Mouse (Mus musculus) heart, adult 8-10 months (tissue): ENCODE results near the gene Ankmy1. TPM values are rescaled to one million over a fixed set of nuclear protein-coding genes. Genes with fewer than 3 reads are reported as not detected.

Source experiments
- DNase-seq: peaks from one replicate; pipeline ENCODE4 v3.0.0; 2022; ENCODE audit warnings: low spot score
- total RNA-seq, 4 experiments: library from RNA; stranded (reverse); gene quantifications; 2 replicates each; pipeline ENCODE4 v1.2.4; 2022

Ankmy1 gene
- total RNA-seq, 4 experiments from 2014 or later, result 0.09 to 0.11 TPM; not detected in 2

DNA sequence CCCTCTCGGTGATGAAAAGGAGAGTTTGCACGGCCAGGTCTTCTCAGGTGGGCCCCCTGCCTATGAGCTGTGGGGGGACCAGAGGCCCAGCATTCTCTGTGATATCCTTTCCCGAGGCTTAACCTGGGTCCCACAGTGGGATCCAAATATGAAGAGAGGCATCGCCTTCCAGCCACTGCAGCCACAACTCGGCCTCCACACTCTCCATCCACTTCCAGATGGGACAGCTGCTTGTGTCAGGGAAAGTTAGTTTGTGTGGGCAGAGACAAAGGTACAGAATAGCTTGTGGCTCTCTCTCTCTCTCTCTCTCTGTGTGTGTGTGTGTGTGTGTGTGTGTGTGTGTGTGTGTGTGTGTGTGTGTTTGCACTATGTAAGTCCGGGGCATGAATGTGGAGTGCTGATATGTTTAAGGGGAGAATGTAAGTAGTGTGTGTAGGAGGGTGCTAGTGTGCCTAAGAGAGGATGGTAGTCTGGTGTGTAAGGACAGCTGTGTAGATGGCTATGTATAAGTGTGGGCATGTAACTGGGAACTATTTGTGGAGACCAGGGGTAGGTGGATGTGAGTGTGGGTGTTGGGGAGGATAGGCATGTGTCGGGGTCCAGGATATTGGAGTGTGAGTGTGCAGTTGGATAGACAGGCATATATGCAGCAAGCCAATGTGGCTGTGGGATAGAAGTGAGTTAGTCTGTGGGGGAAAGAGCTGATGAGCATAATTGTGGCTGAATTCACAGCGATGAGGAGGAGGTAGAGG, 27.2 kb downstream of the Ankmy1 start:
- no peak for DNase-seq

GRCm38 (mm10) chr1:92874011-92874410, 28.7 kb downstream of the Ankmy1 start:
- no peak for DNase-seq

DNA sequence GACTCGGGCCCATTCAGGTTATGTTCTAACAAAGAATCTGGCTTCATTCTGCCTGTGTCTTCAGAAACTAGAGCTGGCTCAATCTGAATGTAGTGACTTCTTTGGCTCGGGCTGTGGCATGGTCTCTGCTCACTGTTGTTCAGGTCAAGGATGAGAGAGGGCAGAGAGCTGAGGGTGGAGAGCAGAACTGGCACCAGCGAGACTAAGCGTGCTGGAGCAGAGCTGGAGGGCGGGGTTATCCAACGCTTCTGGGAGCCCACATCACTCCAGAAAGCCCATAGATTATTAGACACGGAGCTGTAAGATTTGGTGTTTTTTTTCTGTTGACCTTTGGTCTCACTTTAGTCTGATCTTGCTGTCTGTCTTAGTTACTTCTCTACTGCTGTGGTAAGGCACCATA, 30.0 kb downstream of the Ankmy1 start:
- no peak for DNase-seq

- no peak for DNase-seq
These were observed 32.7 kb downstream of the Ankmy1 start for GRCm38 (mm10) chr1:92869985-92870384.

- DNase-seq, result no peak
These were observed 36.5 kb downstream of the Ankmy1 start for GRCm38 (mm10) chr1:92866170-92866569.

DNA sequence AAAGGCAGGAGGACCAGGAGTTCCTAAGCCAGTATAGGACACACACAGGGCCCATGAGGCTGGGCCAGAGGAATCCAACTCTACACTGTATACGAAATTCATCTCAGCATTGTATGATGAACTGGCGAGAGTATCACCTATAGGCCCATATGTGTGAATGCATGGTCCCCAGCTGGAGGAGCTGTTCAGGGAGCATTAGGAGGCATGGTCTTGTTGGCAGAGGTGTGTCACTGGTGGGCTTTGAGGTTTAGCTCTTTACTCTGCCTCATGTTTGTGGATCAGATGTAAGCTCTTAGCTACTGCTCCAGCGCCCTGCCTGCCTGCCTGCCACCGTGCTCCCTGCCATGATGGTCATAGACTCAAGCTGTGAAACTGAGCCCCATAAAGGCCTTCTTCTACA, 39.4 kb downstream of the Ankmy1 start:
- DNase-seq, result no peak

GRCm38 (mm10) chr1:92861503-92861902, 41.2 kb downstream of the Ankmy1 start:
- no peak for DNase-seq

- DNase-seq, result no peak
These were observed 50.3 kb downstream of the Ankmy1 start for GRCm38 (mm10) chr1:92852450-92852849.

DNA sequence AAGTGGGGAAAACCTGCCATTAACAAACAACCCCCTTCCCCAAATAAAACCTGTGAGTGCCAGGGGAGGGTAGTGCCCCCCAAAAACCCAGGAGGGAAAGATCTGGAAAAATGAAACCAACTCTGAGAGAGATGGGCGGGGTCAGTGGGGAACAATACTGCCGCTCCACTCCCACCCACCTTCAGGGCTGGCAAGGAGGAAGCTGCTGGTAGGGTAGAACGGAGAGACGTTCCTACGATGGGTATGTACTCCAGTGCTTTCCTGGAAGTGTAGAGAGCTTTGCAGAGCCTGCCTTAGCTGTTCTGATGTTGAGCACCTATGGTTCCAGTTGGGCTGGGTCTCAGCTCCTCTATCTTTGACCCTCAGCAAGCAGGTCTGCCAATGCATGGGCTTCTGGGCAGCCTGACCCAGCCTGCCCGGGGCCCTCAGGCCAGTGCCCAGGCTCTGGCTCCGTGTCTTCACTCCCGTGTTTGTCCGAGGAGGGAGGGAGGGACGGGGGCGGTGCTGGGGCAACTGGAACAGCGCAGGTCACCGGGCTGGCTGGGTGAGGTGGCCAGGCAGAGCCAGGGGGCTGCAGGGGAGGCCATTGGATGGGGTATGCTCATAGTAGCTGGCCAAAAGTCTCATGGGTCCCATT, 52.6 kb downstream of the Ankmy1 start:
- no peak for DNase-seq

GRCm38 (mm10) chr1:92849491-92849890, 53.2 kb downstream of the Ankmy1 start:
- DNase-seq, result no peak

- DNase-seq, result no peak
These were observed 54.5 kb downstream of the Ankmy1 start for GRCm38 (mm10) chr1:92847873-92848839.

- no peak for DNase-seq
These were observed 56.8 kb downstream of the Ankmy1 start for GRCm38 (mm10) chr1:92845889-92846288.

DNA sequence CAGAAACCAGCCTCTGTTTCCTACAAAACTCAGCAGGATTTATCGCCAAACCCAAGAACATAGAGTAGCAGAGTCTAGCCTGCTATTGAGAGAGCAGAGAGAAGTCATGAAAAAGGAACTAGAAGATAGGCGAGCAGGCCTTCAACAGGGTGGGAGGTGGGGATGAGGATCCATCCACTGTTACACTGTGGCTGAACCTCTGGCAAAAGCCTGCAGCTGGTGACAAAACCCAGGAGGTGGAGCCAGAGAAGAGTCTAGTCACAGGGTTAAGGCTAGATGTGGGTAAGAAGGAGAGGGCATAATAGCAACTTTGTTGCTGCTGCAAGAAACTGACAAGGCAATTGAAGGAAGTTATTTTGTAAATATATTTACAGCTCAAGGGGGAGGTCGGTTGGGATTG, 61.3 kb downstream of the Ankmy1 start:
- no peak for DNase-seq

- DNase-seq, result no peak
These were observed 62.3 kb downstream of the Ankmy1 start for GRCm38 (mm10) chr1:92840231-92840890.

DNA sequence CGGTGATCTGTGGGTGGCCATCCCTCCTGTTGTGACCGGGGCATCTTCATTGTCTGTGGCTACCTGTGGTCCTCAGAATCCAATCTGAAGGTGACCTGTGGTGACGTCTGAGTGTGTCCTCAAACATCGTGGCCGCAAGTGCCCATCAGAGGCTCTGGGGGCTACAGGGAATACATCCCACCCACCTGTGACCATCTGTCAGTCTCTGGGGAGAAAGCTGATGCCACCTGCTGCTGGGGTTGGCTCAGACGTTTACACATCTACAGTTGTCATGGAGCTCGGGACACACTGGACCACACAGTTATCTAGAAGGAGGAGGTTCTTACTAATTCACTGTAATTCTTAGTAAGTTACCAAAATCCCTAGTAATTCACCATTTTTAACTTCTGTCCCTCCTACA, 63.5 kb downstream of the Ankmy1 start:
- no peak for DNase-seq

DNA sequence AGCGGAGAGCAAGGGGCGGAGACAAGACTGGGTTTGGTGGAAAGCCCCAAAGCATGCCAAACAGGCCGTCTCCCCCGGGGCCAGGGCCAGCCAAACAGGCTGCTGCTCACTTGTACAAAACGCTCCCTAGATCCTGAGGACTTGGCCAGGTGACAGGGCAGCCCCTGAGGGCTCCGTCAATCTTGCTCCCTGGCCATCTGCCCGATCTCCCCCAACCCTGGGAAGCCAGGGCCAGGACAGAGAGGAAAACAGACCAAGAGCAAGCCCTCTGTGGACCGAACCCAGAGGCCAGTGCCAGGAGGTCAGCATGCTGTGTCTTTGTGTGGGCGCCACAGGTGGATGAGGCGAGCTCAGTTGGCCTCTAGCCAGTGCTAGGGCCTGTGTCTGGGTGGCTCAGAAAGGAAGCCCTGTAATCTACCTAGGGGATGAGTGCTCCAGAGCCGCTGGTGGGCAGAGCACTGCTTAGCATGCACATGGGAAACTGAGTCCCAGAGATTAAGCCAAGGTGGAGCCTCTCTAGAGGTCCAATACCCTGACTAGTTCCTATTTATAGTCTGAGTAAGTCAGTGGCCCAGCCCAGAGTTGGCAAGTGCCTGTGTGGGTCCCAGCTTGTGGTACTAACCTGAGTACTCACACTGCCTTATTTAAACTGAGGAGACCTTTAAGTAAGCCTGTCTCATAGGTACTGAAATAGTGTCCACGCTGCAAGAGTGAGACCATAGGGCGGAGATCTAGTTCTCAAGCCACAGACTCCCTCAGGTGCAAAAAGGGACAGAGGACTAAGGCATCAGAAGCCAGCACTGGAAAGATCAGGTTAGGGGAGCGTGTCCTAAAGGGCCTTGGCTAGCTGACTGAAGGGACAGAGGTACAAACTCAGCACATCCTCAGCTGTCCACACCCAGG, 64.5 kb downstream of the Ankmy1 start:
- DNase-seq, result peak; percentile 25

GRCm38 (mm10) chr1:92833987-92834706, 68.6 kb downstream of the Ankmy1 start:
- peak; percentile 68 for DNase-seq

DNA sequence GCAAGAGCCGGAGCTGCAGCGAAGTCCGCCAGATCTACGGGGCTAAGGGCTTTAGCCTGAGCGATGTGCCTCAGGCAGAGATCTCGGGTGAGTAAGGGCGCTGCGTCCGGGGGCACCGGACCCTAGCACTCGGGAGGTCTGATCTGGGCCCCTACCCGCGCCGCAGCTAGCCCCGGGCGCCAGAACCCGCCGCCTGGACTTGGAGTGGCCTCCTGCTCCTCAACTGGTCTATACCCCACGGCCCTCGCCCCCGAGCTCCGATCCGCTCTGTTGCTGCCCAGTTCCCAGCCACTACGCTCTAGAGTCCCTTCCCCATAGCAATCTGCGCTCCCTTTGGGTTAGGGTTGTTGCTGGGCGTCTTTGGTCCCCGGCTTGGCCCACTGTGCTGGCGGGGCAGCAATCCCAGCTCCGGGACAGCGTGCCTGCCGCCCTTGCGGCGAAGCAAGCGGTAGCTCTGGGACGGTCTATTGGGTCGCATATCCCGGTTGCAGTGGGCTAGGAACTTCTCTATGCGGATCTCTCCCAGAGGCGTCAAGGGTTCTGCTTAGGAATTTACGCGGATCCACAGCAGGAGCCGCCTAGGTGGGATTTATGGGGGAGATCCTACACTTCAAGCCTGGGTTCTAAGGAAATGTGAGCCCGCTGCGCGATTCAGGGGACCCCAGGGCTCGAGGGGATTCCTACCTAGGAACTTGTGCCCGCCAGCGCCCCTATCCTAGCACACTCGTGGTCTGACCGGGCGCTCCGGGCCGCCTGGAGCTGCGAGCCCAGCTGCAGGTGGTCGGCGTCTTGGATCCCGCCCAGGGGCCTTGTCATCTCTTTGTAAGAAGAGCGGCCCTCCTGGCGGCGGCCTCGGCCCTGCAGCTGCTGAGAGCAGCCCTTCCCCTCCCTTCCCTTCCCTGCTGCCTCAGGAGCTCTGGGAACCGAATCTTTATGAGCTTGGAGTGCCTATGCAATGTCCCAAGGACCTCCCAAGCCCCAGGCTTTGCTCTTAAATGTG, 70.4 kb downstream of the Ankmy1 start:
- DNase-seq, result no peak
